Mouse (Mus musculus): ENCODE measurements around the gene Havcr2. TPM values are rescaled to one million over a fixed set of nuclear protein-coding genes. Genes with fewer than 3 reads are reported as not detected.

Gene Havcr2
- 1.0 TPM for total RNA-seq (2023)

DNA sequence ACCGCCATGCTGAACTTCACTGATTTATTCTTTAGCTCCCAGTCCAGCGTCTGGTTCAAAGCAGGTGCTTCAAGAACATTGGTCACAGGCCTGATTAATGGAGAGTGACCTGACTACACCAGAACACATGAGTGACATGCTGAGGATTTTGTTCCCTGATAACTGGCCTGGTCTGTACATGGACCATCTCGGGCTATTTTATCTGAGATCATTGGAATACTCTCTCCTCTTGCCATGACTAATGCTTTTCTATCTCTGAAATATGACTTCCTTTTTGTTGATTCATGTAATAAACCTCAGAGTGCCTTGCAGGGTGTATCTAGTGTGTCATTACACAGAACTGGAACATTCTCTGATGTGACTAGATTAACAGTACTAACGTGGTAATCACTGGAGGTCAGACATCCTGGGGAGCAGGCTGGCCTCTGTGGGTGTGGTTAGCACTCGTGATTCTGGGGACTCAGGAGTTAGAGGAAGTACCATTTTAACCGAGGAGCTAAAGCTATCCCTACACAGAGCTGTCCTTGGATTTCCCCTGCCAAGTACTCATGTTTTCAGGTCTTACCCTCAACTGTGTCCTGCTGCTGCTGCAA, at the start of gene Havcr2:
Gene Havcr2 (plus strand): TSS at position 483 of the 593 bp plus-strand sequence.

DNA sequence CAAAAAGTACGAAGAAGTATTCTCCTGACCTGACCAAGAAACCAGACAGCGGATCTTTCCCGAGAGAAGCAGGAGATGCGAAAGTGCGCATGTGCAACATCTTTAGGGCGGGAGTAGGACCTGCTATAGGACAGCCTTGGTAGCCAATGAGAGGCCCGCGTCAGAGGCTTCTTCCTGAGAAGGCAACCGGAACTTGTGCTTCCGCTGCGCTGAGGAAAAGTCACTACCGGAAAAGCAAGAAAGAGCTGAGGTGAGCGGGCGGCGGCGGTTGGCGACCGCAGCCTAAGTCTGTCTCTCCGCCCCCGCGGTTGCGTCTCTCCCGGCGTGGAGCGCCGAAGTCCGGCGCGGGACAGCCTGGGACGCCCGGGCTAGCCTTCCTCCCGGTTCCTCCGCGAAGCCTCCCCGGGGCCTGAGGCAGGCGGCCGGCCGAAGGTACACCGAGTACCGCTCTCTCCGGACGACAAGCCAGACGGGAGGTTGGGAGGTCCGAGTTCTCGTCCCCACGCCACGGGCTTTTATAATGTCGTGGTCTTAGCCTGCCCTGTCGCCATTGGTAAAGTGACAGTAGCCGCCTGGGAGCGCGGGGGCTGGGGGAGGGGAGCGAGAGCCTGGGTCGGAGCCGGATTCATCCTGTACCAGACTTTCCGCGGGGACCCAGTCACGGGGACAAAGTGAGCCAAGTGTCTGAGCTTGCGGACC, 17.8 kb upstream of the Havcr2 start, which contains the start of gene Med7:
Gene Med7 (plus strand): TSS at position 166 of the 699 bp plus-strand sequence.

DNA sequence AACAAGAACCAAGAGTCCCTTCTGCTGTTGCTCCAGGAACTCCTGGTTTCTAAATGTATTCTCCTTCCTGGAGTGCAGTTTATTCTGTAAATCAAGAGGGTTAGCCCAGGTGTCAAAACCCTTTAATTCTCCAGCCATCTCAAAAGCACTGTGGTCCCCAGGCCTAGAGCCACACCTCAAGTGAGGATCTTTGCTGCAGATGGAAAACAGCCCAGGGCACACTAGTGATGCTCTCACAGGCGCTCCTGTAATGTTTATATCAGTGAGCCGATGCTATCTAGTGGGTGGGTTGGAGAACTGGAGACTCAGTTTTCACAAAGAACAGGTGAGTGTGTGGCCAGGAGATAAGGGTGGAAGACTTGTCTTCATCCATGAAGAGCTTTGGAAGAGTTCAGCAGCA, 69.2 kb downstream of the Havcr2 start, which contains the start of gene Gm12169:
Gene Gm12169 (plus strand): TSS at position 301 of the 400 bp plus-strand sequence.

Other genes with a start within 250 kb of the Havcr2 start
- gene Fndc9, start 219.4 kb upstream of the Havcr2 start, total RNA-seq (2023): not detected
- gene Cyfip2, start 142.1 kb upstream of the Havcr2 start, total RNA-seq (2023): 146 TPM
- 567 TPM for gene Itk, start 65.4 kb upstream of the Havcr2 start, total RNA-seq (2023)
- gene Fam71b, start 58.4 kb upstream of the Havcr2 start, total RNA-seq (2023): 5.5 TPM
- 40.4 TPM for gene Med7, start 18.0 kb upstream of the Havcr2 start, total RNA-seq (2023)
- not detected for gene Gm12169, start 69.3 kb downstream of the Havcr2 start, total RNA-seq (2023)
- not detected for gene BC053393, start 116.6 kb downstream of the Havcr2 start, total RNA-seq (2023)
- gene Dppa1, start 174.3 kb downstream of the Havcr2 start, total RNA-seq (2023): not detected